Mouse (Mus musculus) adrenal gland, postnatal 14 days (tissue): Measurements from ENCODE around the gene Arhgef2. TPM values are rescaled to one million over a fixed set of nuclear protein-coding genes. Genes with fewer than 3 reads are reported as not detected.

Experiments
- DNase-seq: peaks from one replicate; pipeline ENCODE4 v3.0.0; 2021; ENCODE audit warnings: mixed read lengths
- total RNA-seq: library from RNA; stranded (reverse); gene quantifications from 2 replicates; pipeline ENCODE4 v1.2.3, GENCODE M21; 2021

Arhgef2 gene
- total RNA-seq, 1 experiment from 2014 or later, result 36.9 TPM

GRCm38 (mm10) chr3:88683814-88684213 lies 78.0 kb downstream of the Arhgef2 start:
- no peak for DNase-seq

GRCm38 (mm10) chr3:88684236-88684979 lies 78.6 kb downstream of the Arhgef2 start:
- no peak for DNase-seq

GRCm38 (mm10) chr3:88684980-88685941 lies 79.5 kb downstream of the Arhgef2 start, which contains the start of gene Khdc4:
Khdc4 (plus strand) TSS chr3:88685803.
- peak; percentile 98 for DNase-seq

DNA sequence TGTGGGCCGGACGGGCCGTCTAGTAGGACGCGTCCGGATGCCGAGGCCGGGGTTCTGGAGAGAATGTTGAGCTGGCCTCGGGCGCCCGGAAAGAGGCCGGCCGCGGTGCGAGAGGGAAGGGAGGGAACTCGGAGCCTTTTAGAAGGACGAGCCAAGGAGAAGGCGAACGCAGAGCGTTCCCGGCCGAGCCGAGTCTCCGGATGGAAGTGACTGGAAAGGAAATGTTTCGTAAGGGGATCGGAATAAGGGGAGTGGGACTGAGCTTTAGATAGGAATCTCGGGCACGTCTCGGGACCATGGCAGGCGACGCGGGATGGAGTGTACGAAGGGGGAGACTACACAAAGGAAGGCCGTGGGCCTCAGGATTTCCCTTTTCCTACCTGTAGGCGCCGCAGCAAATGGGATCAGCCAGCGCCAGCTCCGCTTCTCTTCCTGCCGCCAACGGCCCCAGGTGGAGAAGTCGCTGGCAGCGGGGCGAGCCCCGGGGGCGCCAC lies 80.2 kb downstream of the Arhgef2 start:
- peak; percentile 71 for DNase-seq

GRCm38 (mm10) chr3:88686734-88687611 lies 81.2 kb downstream of the Arhgef2 start:
- peak; percentile 18 for DNase-seq

DNA sequence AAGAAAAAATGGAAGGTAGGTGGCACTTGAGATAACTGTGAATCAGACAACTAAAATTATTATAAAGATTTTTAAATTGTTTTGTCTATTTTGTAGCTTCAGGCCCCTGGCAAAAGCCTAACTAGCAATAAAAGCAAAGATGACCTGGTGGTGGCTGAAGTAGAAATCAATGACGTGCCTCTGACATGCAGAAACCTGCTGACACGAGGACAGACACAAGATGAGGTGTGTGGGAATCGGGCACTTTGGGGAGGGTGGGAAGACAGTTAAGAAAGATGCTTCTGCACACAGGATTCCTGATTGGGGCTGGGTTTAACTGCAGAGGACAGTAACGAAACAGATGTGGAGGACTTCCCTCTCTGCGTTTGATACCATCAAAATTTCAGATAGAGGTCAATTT lies 83.3 kb downstream of the Arhgef2 start:
- no peak for DNase-seq

GRCm38 (mm10) chr3:88695545-88695944 lies 89.8 kb downstream of the Arhgef2 start:
- DNase-seq, result no peak

Other genes starting within 250 kb of the Arhgef2 start
- gene Paqr6, start 241.4 kb upstream of the Arhgef2 start, total RNA-seq, result 3.0 TPM in 2 replicates
- gene Bglap3, start 233.2 kb upstream of the Arhgef2 start, total RNA-seq, result 0.67 and 0.94 TPM in 2 replicates
- not detected in 2 replicates for gene Bglap2, start 227.3 kb upstream of the Arhgef2 start, total RNA-seq
- 2.1 and 3.3 TPM in 2 replicates for gene Bglap, start 221.5 kb upstream of the Arhgef2 start, total RNA-seq
- gene Pmf1, start 195.6 kb upstream of the Arhgef2 start, total RNA-seq, result 57.0 and 58.2 TPM in 2 replicates
- 46.7 and 51.7 TPM in 2 replicates for gene Slc25a44, start 180.8 kb upstream of the Arhgef2 start, total RNA-seq
- gene Sema4a, start 144.8 kb upstream of the Arhgef2 start, total RNA-seq, result 11.0 and 11.5 TPM in 2 replicates
- gene Lmna, start 96.0 kb upstream of the Arhgef2 start, total RNA-seq, result 97.6 and 99.3 TPM in 2 replicates
- 4.2 and 4.4 TPM in 2 replicates for gene Mex3a, start 73.6 kb upstream of the Arhgef2 start, total RNA-seq
- gene Rab25, start 57.7 kb upstream of the Arhgef2 start, total RNA-seq, result not detected in 2 replicates
- gene Lamtor2, start 52.9 kb upstream of the Arhgef2 start, total RNA-seq, result 133 and 138 TPM in 2 replicates
- gene Ubqln4, start 52.2 kb upstream of the Arhgef2 start, total RNA-seq, result 70.3 and 75.3 TPM in 2 replicates
- 222 and 252 TPM in 2 replicates for gene Ssr2, start 30.1 kb upstream of the Arhgef2 start, total RNA-seq
- not detected in 2 replicates for gene Rxfp4, start 47.2 kb downstream of the Arhgef2 start, total RNA-seq
- gene Khdc4, start 79.8 kb downstream of the Arhgef2 start, total RNA-seq, result 56.1 and 62.8 TPM in 2 replicates
- gene Rit1, start 110.9 kb downstream of the Arhgef2 start, total RNA-seq, result 39.1 and 48.1 TPM in 2 replicates
- 7.5 and 15.1 TPM in 2 replicates for gene Syt11, start 169.2 kb downstream of the Arhgef2 start, total RNA-seq
- gene Gon4l, start 229.3 kb downstream of the Arhgef2 start, total RNA-seq, result 25.0 and 28.4 TPM in 2 replicates